In the genomic region with DNA sequence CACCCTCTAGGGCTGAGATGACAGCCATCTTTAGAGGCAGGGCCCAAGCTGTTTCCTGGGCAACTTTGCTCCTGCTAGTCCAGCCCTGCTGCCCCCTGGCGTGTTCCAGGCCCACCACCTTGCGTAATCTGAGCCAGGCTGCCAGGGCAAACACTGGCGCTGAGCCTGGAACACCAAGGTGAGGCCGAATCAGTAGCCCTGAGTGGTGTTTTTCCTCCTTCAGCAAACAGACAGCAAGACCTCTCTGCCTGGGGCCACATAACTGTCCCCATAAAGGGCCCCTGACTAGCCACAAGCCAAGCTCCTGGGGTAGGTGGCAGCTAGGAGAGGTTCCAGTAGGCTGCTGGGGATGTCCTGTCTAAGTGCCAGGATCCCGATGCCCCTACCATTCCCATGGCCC, we compare ENCODE assay signal across 9 mouse cellular contexts. TPM values are rescaled to one million over a fixed set of nuclear protein-coding genes. Genes with fewer than 3 reads are reported as not detected.
DNase-seq lines count a peak whose midpoint lies in the region; ATAC-seq and TF ChIP-seq lines count a peak whose summit lies in the region.
"Had no signal": no experiment of that assay in that cellular context is flagged by ENCODE, and none has a peak within 500 bp of the region (broad histone marks: within the 10 kb centered on the region; RNA-seq: fewer than 3 reads in every experiment).

No protein-coding gene starts in this region.

- TF ChIP-seq POLR2A in liver, adult 2 months (IDR thresholded peaks at IDR 0.05; ENCODE audit: extremely low read depth, insufficient read depth, low read length): peak; percentile 59; the same call in 1 of the 2 replicates

- WGBS in neural tube, embryonic 13.5 days: 58% methylated on average over 5 of the region's 5 CpGs
- WGBS in heart, postnatal 0 days: 48% methylated on average over 5 of the region's 5 CpGs
- WGBS in liver, adult 2 months: 24% methylated on average over 5 of the region's 5 CpGs
- 46% methylated on average over 5 of the region's 5 CpGs for WGBS in stomach, postnatal 0 days

- H3K27me3 ChIP-seq in neural tube, embryonic 13.5 days: peaks cover 17% of the 10 kb centered on the region
- no peaks in the 10 kb centered on the region for H3K27me3 ChIP-seq in heart, postnatal 0 days (ENCODE audit: control insufficient read depth, insufficient read depth, low read length)
- no peaks in the 10 kb centered on the region for H3K27me3 ChIP-seq in liver, adult 2 months (ENCODE audit: control insufficient read depth, insufficient read depth, low read length)
- H3K27me3 ChIP-seq in stomach, postnatal 0 days (ENCODE audit: control insufficient read depth, insufficient read depth, low read length): no peaks in the 10 kb centered on the region

- DNase-seq in neural tube, embryonic 10.5 days (ENCODE audit: extremely low spot score, low spot score): no peak
- peak; percentile 80 to 90 for DNase-seq in cerebellum, postnatal 10 days
- no peak for DNase-seq in heart, postnatal 0 days (ENCODE audit: low spot score)
- DNase-seq in liver, adult 2 months (ENCODE audit: extremely low read depth, low read depth, low spot score): peak; percentile 97
- DNase-seq in stomach, postnatal 0 days (ENCODE audit: low spot score): peak; percentile 83
- no peak for DNase-seq in layer of hippocampus, adult 9-11 months
- DNase-seq in frontal cortex, adult 2 months (ENCODE audit: extremely low spot score in 1 of 2, low spot score in 1 of 2): no peak

- no peak overlapping the region for H3K4me3 ChIP-seq in neural tube, embryonic 13.5 days
- peak overlapping the region; percentile 88; the same call in 1 of the 2 replicates for H3K4me3 ChIP-seq in heart, postnatal 0 days (ENCODE audit: low read depth, low read length)
- H3K4me3 ChIP-seq in liver, adult 2 months (ENCODE audit: insufficient read depth, low read depth, low read length): peak overlapping the region; percentile 84
- H3K4me3 ChIP-seq in stomach, postnatal 0 days (ENCODE audit: low read depth, low read length): peak overlapping the region; percentile 87; the same call in 1 of the 2 replicates

- no peak for TF ChIP-seq EP300 in heart, postnatal 0 days (IDR thresholded peaks at IDR 0.05; ENCODE audit: low read depth)
- TF ChIP-seq EP300 in stomach, postnatal 0 days (optimal IDR thresholded peaks at IDR 0.05): no peak

- H3K9ac ChIP-seq in neural tube, embryonic 13.5 days: peak overlapping the region; percentile 98
- peak overlapping the region; percentile 18 for H3K9ac ChIP-seq in heart, postnatal 0 days (replicated peaks; ENCODE audit: low read depth, low read length)
- peak overlapping the region; percentile 98 for H3K9ac ChIP-seq in liver, adult 2 months (ENCODE audit: low read depth, low read length)
- peak overlapping the region; percentile 45 for H3K9ac ChIP-seq in stomach, postnatal 0 days (ENCODE audit: low read length)

- H3K27ac ChIP-seq in neural tube, embryonic 13.5 days (replicated peaks): no peak overlapping the region
- H3K27ac ChIP-seq in heart, postnatal 0 days (ENCODE audit: low read depth): peak overlapping the region; percentile 27; the same call in 1 of the 2 replicates
- peak overlapping the region; percentile 98 for H3K27ac ChIP-seq in liver, adult 2 months (replicated peaks; ENCODE audit: insufficient read depth, low read depth, low read length)
- H3K27ac ChIP-seq in stomach, postnatal 0 days (replicated peaks): 0 out of 2 replicates have a peak overlapping the region, but pooled peaks have one; percentile 13
- H3K27ac ChIP-seq: macrophage had no signal

- H3K36me3 ChIP-seq in neural tube, embryonic 13.5 days: peaks cover 29% of the 10 kb centered on the region
- peaks cover 34% of the 10 kb centered on the region for H3K36me3 ChIP-seq in heart, postnatal 0 days (replicated peaks; ENCODE audit: control insufficient read depth, insufficient read depth, low read length)
- peaks cover 27% of the 10 kb centered on the region for H3K36me3 ChIP-seq in liver, adult 2 months (ENCODE audit: control insufficient read depth, insufficient read depth, low read length)
- peaks cover 16% of the 10 kb centered on the region for H3K36me3 ChIP-seq in stomach, postnatal 0 days (ENCODE audit: control insufficient read depth, insufficient read depth, low read length)

- H3K4me2 ChIP-seq in neural tube, embryonic 13.5 days: no peak overlapping the region
- peak overlapping the region; percentile 94 for H3K4me2 ChIP-seq in heart, postnatal 0 days (ENCODE audit: low read depth, low read length)
- peak overlapping the region; percentile 95 for H3K4me2 ChIP-seq in stomach, postnatal 0 days (replicated peaks; ENCODE audit: low read depth)

- no peaks in the 10 kb centered on the region for H3K9me3 ChIP-seq in neural tube, embryonic 13.5 days
- no peaks in the 10 kb centered on the region for H3K9me3 ChIP-seq in heart, postnatal 0 days (replicated peaks; ENCODE audit: control insufficient read depth, low read length)
- no peaks in the 10 kb centered on the region for H3K9me3 ChIP-seq in stomach, postnatal 0 days (ENCODE audit: control insufficient read depth, low read length)

- peaks cover 27% of the 10 kb centered on the region for H3K79me2 ChIP-seq in liver, adult 2 months (ENCODE audit: control insufficient read depth, insufficient read depth, low read length)

- H3K4me1 ChIP-seq in neural tube, embryonic 13.5 days (replicated peaks): peaks cover 45% of the 10 kb centered on the region
- H3K4me1 ChIP-seq in heart, postnatal 0 days (ENCODE audit: control insufficient read depth, insufficient read depth): peaks cover 26% of the 10 kb centered on the region; the same call in 1 of the 2 replicates
- H3K4me1 ChIP-seq in liver, adult 2 months (ENCODE audit: control insufficient read depth, insufficient read depth, low read length): peaks cover 16% of the 10 kb centered on the region
- H3K4me1 ChIP-seq in stomach, postnatal 0 days (replicated peaks; ENCODE audit: control insufficient read depth, insufficient read depth): peaks cover 4% of the 10 kb centered on the region; the same call in 1 of the 2 replicates

- peak; percentile 17 for TF ChIP-seq CTCF in heart, postnatal 0 days (IDR thresholded peaks at IDR 0.05; ENCODE audit: low read depth)
- TF ChIP-seq CTCF in liver, adult 2 months (IDR thresholded peaks at IDR 0.05; ENCODE audit: low read depth, low read length): no peak; the same call in 1 of the 2 replicates
- TF ChIP-seq CTCF in stomach, postnatal 0 days (IDR thresholded peaks at IDR 0.05; ENCODE audit: low read depth): peak; percentile 49

- ATAC-seq in neural tube, embryonic 13.5 days (ENCODE audit: low read depth): no peak
- ATAC-seq in heart, postnatal 0 days (ENCODE audit: insufficient read depth, low read depth): no peak
- ATAC-seq in stomach, postnatal 0 days (ENCODE audit: low FRiP score, low TSS enrichment): peak; percentile 14; the same call in 1 of the 2 replicates

RNA-seq across cellular contexts. Expression of gene Furin, which starts 5.1 kb away (rescaled TPM):
- polyA plus RNA-seq in neural tube, embryonic 13.5 days (2015; fragmentation: Nextera tagmentation; extraction: Ambion mirVana): 4.3 and 4.7 TPM in 2 replicates
- 67.6 and 79.0 TPM in 2 replicates for total RNA-seq in heart, postnatal 0 days (2014; rRNA removed; ENCODE audit: low replicate concordance)
- polyA plus RNA-seq in heart, postnatal 0 days (2015; fragmentation: Nextera tagmentation; extraction: Ambion mirVana): 16.9 and 18.9 TPM in 2 replicates
- 26.5 and 42.6 TPM in 2 replicates for total RNA-seq in liver, adult 2 months (2014; rRNA removed)
- 152 and 163 TPM in 2 replicates for polyA plus RNA-seq in liver, adult 2 months (2012; rRNA removed)
- polyA plus RNA-seq in stomach, postnatal 0 days (2015; fragmentation: Nextera tagmentation; extraction: Ambion mirVana): 17.6 and 20.8 TPM in 2 replicates
- polyA plus RNA-seq in frontal cortex, adult 2 months (2012; rRNA removed): 24.2 and 26.3 TPM in 2 replicates

RNA-seq across cellular contexts. Expression of gene Fes, which starts 12.4 kb away (rescaled TPM):
- 5.8 and 6.2 TPM in 2 replicates for polyA plus RNA-seq in neural tube, embryonic 13.5 days (2015; fragmentation: Nextera tagmentation; extraction: Ambion mirVana)
- 13.5 and 23.1 TPM in 2 replicates for total RNA-seq in heart, postnatal 0 days (2014; rRNA removed; ENCODE audit: low replicate concordance)
- 9.2 and 9.7 TPM in 2 replicates for polyA plus RNA-seq in heart, postnatal 0 days (2015; fragmentation: Nextera tagmentation; extraction: Ambion mirVana)
- total RNA-seq in liver, adult 2 months (2014; rRNA removed): 4.6 and 9.9 TPM in 2 replicates
- polyA plus RNA-seq in liver, adult 2 months (2012; rRNA removed): 5.8 and 9.6 TPM in 2 replicates
- polyA plus RNA-seq in stomach, postnatal 0 days (2015; fragmentation: Nextera tagmentation; extraction: Ambion mirVana): 6.2 TPM in 2 replicates
- polyA plus RNA-seq in frontal cortex, adult 2 months (2012; rRNA removed): 5.4 and 6.1 TPM in 2 replicates

RNA-seq across cellular contexts. Expression of gene Man2a2, which starts 28.9 kb away (rescaled TPM):
- 23.6 and 24.8 TPM in 2 replicates for polyA plus RNA-seq in neural tube, embryonic 13.5 days (2015; fragmentation: Nextera tagmentation; extraction: Ambion mirVana)
- total RNA-seq in heart, postnatal 0 days (2014; rRNA removed; ENCODE audit: low replicate concordance): 30.2 and 55.2 TPM in 2 replicates
- polyA plus RNA-seq in heart, postnatal 0 days (2015; fragmentation: Nextera tagmentation; extraction: Ambion mirVana): 7.2 and 7.7 TPM in 2 replicates
- total RNA-seq in liver, adult 2 months (2014; rRNA removed): 9.3 and 13.2 TPM in 2 replicates
- 26.5 and 45.6 TPM in 2 replicates for polyA plus RNA-seq in liver, adult 2 months (2012; rRNA removed)
- polyA plus RNA-seq in stomach, postnatal 0 days (2015; fragmentation: Nextera tagmentation; extraction: Ambion mirVana): 3.6 and 5.3 TPM in 2 replicates
- 123 and 129 TPM in 2 replicates for polyA plus RNA-seq in frontal cortex, adult 2 months (2012; rRNA removed)

RNA-seq across cellular contexts. Expression of gene Hddc3, which starts 57.2 kb away (rescaled TPM):
- 22.0 and 24.7 TPM in 2 replicates for polyA plus RNA-seq in neural tube, embryonic 13.5 days (2015; fragmentation: Nextera tagmentation; extraction: Ambion mirVana)
- total RNA-seq in heart, postnatal 0 days (2014; rRNA removed; ENCODE audit: low replicate concordance): 19.8 and 28.5 TPM in 2 replicates
- polyA plus RNA-seq in heart, postnatal 0 days (2015; fragmentation: Nextera tagmentation; extraction: Ambion mirVana): 14.5 and 17.8 TPM in 2 replicates
- total RNA-seq in liver, adult 2 months (2014; rRNA removed): 6.9 and 8.7 TPM in 2 replicates
- 28.3 and 58.2 TPM in 2 replicates for polyA plus RNA-seq in liver, adult 2 months (2012; rRNA removed)
- polyA plus RNA-seq in stomach, postnatal 0 days (2015; fragmentation: Nextera tagmentation; extraction: Ambion mirVana): 8.6 and 10.4 TPM in 2 replicates
- 46.8 and 61.2 TPM in 2 replicates for polyA plus RNA-seq in frontal cortex, adult 2 months (2012; rRNA removed)

RNA-seq across cellular contexts. Expression of gene Unc45a, which starts 59.3 kb away (rescaled TPM):
- 61.3 and 61.7 TPM in 2 replicates for polyA plus RNA-seq in neural tube, embryonic 13.5 days (2015; fragmentation: Nextera tagmentation; extraction: Ambion mirVana)
- 21.6 and 44.5 TPM in 2 replicates for total RNA-seq in heart, postnatal 0 days (2014; rRNA removed; ENCODE audit: low replicate concordance)
- 11.0 and 12.5 TPM in 2 replicates for polyA plus RNA-seq in heart, postnatal 0 days (2015; fragmentation: Nextera tagmentation; extraction: Ambion mirVana)
- total RNA-seq in liver, adult 2 months (2014; rRNA removed): 8.6 and 8.9 TPM in 2 replicates
- 19.1 and 21.5 TPM in 2 replicates for polyA plus RNA-seq in liver, adult 2 months (2012; rRNA removed)
- polyA plus RNA-seq in stomach, postnatal 0 days (2015; fragmentation: Nextera tagmentation; extraction: Ambion mirVana): 30.7 and 34.5 TPM in 2 replicates
- 51.4 and 52.5 TPM in 2 replicates for polyA plus RNA-seq in frontal cortex, adult 2 months (2012; rRNA removed)

Comparison
In these comparisons a context has a peak if more than half of its experiments do, and no peak if none do; other contexts are left out.
1. H3K9ac ChIP-seq: peak in every context shown above with its lines; median percentile 98 in neural tube, embryonic 13.5 days; 98 in liver, adult 2 months; 45 in stomach, postnatal 0 days; 18 in heart, postnatal 0 days.
2. DNase-seq: peak in cerebellum, postnatal 10 days (2 of 2), liver, adult 2 months (single experiment) and stomach, postnatal 0 days (single experiment); none in neural tube, embryonic 10.5 days (single experiment), heart, postnatal 0 days (single experiment), layer of hippocampus, adult 9-11 months (single experiment) and frontal cortex, adult 2 months (0 of 2).